Mouse (Mus musculus) cerebellum, adult 18-20 months (tissue): ENCODE results near the gene 1810010D01Rik.

Source experiments
- DNase-seq, 2 experiments: peaks; one replicate each; pipeline ENCODE4 v3.0.0; 2021

Gene 1810010D01Rik

DNA sequence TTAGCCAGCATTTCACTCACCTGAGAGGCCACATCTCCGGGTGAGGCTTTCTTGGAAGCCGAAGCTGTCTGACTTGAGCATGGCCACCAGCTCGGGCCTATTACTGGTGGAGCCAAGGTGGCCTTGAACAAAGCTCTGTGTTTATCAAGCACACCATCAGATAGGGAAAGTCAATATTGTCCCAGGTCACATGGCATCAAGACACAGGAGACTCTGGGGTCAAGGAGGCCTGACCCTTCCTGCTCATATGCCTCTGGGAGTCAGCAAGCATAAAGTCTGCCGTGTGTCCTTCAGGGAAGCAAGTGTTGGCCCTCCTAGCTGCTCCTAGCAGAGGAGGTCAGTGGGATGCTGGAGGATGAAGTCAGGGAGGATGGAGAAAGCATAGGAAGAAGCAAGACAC lies at the start of gene 1810010D01Rik:
TSS of gene 1810010D01Rik (minus strand) at position 114 of the 400 bp plus-strand sequence.
- DNase-seq = no peak

DNA sequence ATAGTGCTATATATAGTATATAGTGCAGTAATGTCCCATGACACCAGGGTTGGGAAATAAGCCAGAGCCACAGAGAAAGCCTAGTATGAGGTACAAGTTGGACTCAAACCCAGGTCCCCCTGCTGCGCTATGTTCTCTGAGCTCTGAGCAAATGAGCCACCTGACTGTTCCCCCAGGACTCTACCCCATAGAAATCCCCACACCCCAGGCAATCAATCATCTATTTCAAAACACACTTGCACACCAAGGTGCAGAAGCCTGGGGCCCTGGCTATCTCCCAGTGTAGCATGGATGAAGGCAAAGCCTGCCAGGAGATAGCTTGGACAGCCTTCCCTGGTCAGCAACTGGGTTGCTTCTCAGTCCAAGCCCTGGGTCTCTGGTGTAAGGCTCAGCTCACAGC lies 48.2 kb upstream of the 1810010D01Rik start:
- DNase-seq = peak; percentile 38 to 51

- no peak for DNase-seq
Measured at GRCm38 (mm10) chr7:145253986-145254630, 46.2 kb upstream of the 1810010D01Rik start.

- DNase-seq = peak; percentile 94 to 95
Measured at GRCm38 (mm10) chr7:145252715-145253476, 45.0 kb upstream of the 1810010D01Rik start.

DNA sequence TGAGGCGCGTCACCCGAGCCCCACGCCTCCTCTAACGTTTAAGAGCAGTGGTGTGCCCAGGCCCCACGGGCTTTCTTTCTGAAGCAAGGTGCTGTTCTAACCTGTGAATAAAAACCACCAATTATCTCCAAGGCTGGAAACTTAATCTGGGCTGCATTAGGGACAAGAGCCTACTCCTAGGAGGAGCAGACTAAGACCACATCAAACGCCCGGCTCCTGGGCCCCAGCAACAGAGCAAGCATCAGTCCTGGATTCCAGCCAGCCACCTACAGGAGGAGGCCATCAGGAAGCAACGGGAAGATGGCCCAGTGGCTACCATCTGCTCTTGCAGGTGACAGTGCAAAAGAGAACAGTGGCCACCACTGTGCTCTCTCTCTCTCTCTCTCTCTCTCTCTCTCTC lies 42.3 kb upstream of the 1810010D01Rik start:
- DNase-seq = peak; percentile 81 to 84

DNA sequence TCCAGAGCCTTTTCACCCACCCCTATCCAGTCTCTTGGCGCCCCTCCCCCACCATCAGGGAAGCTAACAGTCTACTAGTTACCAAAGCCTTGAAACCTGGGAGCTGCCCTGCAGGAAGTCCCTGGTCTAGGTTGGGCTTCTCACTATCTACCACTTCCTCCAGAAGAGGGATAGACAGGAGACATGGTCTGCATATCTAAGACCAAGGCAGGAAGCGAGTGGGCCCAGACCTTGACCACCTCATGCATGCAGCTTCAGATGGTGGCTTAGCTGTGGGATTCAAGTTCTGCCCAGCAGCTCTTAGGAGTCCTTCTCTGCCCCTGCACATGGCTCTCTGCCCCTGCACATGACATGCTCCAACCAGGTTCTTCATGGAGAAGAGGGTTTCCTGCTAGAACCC lies 41.0 kb upstream of the 1810010D01Rik start:
- no peak for DNase-seq

- DNase-seq = peak; percentile 89 to 91
Measured at GRCm38 (mm10) chr7:145242851-145243712, 35.2 kb upstream of the 1810010D01Rik start.

DNA sequence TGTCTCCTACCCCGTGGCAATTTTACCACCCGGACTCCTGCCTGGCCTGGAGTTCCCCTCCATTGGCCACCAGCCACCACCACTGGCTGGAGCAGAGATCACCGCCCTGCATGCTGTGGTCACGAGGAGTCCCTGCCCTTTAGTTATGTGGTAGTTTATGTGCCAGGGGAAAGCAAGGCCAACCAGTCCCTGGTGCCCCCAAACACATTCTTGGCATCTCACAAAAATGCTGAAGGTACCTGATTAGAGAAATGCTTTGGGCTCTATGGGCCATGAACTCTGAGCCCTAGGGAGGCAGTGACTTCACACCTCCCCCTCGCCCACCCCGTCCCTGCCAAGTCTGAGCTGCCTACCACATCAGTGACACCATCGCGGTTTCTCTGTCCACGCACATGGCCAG lies 34.1 kb upstream of the 1810010D01Rik start:
- no peak for DNase-seq

- peak; percentile 65 to 70 for DNase-seq
Measured at GRCm38 (mm10) chr7:145240929-145241328, 33.0 kb upstream of the 1810010D01Rik start.

- DNase-seq = peak; percentile 72 to 77
Measured at GRCm38 (mm10) chr7:145239736-145240505, 32.0 kb upstream of the 1810010D01Rik start.

DNA sequence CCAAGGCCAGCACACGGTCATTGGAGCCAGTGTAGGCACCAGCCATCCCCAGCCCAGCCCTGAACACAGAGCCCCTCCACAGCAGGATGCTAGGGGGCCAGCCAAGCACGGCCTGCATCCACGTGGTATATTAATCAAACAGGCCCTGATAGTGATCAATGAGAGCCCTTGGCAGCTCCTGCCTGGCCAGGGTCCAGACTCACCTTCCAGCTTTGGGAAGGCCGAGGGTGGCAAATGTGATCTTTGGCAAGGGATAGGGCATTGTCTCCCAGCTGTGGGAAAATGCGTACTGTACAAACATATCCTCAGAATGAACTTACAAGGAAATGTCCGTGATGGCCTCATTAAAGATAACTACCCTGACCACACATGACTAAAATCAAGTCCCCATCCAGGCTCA lies 31.2 kb upstream of the 1810010D01Rik start:
- no peak for DNase-seq

- no peak for DNase-seq
Measured at GRCm38 (mm10) chr7:145234841-145235790, 27.2 kb upstream of the 1810010D01Rik start.

DNA sequence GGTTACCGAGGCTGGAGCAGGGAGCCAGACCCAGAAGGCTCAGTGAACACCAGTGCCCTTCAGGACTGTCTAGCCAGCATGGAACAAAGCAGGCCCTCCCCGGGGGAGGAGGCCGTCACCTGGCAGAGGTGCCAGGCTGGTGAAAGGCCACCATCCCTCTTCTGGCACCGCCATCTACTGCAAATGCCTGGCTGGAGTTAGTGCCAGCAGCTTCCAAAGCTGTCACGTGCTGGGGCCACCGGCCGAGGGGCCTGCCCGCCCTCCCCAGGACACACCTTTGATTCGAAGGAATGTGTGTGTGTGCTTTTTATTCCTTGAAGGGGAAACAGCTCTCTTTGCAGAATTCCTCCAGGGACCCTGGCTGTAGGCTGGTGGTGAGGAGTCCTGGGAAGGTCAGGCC lies 23.7 kb upstream of the 1810010D01Rik start:
- no peak for DNase-seq

DNA sequence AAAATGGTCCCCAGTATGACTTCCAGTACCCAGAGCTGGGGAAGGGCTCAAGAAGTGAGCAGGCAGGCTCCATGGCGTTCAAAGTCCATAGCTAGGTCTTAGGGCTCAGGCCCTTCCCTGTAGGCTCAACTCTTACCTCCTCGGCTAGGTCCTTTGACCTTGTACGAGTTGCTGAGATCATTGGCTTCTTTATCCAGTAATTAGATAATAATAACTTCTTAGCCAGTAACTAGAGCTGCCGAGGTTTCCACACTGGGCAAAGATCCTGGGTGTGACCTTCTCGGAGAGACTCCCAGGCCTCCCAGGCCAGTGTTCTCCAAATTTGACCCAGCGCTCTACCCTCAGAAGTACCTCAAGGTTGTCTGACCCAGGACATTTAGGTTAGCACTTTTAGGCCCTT lies 18.7 kb upstream of the 1810010D01Rik start:
- no peak for DNase-seq

DNA sequence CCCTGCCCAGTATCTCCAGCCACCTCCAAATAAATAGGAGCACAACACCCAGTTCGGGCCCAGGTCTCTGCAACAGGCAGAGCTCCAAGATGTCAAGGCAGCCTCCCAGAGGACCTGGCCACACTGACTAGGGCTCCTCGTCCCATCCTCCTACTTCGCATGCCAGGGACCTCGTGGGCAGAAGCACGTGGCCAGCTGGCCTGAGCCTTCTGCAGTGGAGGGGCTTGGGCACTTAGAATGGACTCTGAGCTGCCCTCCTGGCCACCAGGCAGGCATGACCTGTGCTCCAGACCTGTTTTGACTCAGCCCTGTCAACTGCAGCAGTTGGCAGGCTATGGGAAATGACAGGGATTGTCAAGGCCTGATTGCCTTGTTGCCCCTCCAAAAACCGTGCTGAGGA lies 17.7 kb upstream of the 1810010D01Rik start:
- DNase-seq = no peak

- DNase-seq = peak; percentile 61 to 64
Measured at GRCm38 (mm10) chr7:145221841-145222689, 14.1 kb upstream of the 1810010D01Rik start.

DNA sequence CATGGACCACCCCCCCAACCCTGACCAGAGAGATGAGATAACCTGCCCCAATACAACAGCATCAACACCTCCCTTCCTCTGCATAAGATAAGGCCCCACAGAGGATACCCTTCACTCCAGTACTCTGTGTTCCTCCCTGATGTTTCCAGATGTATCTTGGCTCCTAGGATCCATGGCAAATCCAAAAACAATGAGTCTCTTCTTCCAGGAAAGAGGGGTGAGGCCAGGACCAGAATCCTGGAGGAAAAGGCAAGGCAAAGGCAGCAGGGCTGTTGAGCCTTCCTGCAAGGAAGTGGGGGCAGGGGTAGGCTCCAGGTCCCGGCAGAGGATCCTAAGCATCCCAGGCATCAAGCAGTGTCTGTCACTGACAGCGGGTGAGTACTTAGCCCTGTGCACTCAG lies 13.4 kb upstream of the 1810010D01Rik start:
- DNase-seq = no peak

DNA sequence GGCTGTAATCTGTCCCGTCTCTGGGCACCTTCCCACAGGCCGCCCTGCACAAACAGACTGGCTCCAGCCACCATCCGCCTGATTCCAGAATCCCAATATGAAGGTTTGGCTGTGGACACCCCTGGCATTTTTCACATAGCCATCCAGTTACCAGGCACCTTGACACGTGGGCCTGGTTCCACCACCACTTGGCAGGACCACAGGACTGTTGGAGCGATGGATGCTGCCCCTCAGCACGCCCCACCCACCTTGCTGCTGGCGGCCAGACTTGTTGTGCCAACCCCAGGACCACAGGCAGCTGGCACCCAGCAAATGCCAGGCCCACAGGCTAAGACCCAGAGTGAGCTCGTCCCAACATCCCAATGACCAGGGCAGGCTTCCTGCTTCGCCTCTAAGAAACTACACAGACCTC lies 11.5 kb upstream of the 1810010D01Rik start:
- no peak for DNase-seq

- DNase-seq = no peak
Measured at GRCm38 (mm10) chr7:145216591-145216990, 8.7 kb upstream of the 1810010D01Rik start.

- DNase-seq = no peak
Measured at GRCm38 (mm10) chr7:145215476-145215875, 7.6 kb upstream of the 1810010D01Rik start.
